Mouse (Mus musculus): ENCODE results near the gene Plcb3. TPM values are rescaled to one million over a fixed set of nuclear protein-coding genes. Genes with fewer than 3 reads are reported as not detected.

Gene Plcb3
- polyA plus RNA-seq, 1 experiment from 2014 or later = 11.6 TPM

DNA sequence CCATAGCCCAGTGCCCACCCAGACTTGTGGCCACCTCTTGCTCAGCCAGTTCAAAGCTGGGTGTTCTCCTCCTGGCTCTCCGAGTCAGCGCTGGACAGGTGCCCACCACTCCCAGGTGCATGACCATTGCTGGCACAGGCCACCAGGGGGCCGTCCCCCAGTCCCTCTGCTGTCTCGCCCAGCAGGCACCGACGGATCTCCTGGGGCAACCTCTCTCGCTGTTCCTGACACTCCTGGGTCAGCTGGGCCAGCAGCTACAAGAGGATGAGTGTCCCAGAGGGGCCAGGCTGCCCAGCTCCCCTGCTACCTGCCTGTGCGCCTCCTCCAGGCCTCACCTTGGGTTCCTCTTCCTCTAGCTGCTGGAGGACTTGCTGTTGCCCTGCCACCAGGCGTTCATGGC is 22.2 kb downstream of the Plcb3 start:
- Histone ChIP-seq H3K4me3 (replicated peaks) (no peak overlapping the region), H3K27ac (no peak overlapping the region), H3K36me3 (peaks cover 17% of the 10 kb centered on the region; the same call in 1 of the 2 replicates), H3K4me1 (replicated peaks) (peaks cover 25% of the 10 kb centered on the region), H3K9ac (replicated peaks) (no peak overlapping the region), H3K9me3 (no peaks in the 10 kb centered on the region), H3K27me3 (no peaks in the 10 kb centered on the region), H3K4me2 (replicated peaks) (no peak overlapping the region)
- ATAC-seq = no peak
- WGBS = 57% methylated on average over 9 of the region's 9 CpGs

DNA sequence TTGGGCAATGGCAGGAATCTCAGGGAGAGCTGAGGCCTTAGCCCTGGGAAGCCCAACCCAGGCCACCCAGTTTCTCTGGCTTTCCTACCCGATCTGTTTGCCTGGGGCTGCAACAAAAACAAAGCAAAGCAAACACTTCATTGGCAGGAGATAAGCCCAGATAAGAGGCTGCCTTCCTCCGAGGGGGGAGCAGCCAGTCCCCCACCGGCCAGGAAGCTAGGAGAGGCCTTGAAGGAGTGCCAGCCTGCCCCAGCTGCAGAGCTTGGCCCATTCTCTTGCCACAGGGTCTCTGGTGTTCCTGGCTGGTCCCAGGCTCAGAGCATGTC is 23.6 kb downstream of the Plcb3 start:
- peaks cover 25% of the 10 kb centered on the region for H3K4me1 ChIP-seq (replicated peaks)
- 37% methylated on average over 3 of the region's 3 CpGs for WGBS
- no peak for ATAC-seq
- peak overlapping the region; percentile 97 for H3K27ac ChIP-seq
- no peaks in the 10 kb centered on the region for H3K27me3 ChIP-seq
- peak overlapping the region; percentile 99 for H3K4me2 ChIP-seq (replicated peaks)
- H3K36me3 ChIP-seq = peaks cover 17% of the 10 kb centered on the region; the same call in 1 of the 2 replicates
- peak overlapping the region; percentile 84 for H3K9ac ChIP-seq (replicated peaks)
- peak overlapping the region; percentile 62 for H3K4me3 ChIP-seq (replicated peaks)
- H3K9me3 ChIP-seq = no peaks in the 10 kb centered on the region

GRCm38 (mm10) chr19:6951994-6952711 is 24.1 kb downstream of the Plcb3 start:
- H3K9me3 ChIP-seq = no peaks in the 10 kb centered on the region
- WGBS = 4% methylated on average over 30 of the region's 31 CpGs
- H3K4me1 ChIP-seq (replicated peaks) = peaks cover 25% of the 10 kb centered on the region
- H3K27me3 ChIP-seq = no peaks in the 10 kb centered on the region
- peak overlapping the region; percentile 99 for H3K4me2 ChIP-seq (replicated peaks)
- peaks cover 17% of the 10 kb centered on the region; the same call in 1 of the 2 replicates for H3K36me3 ChIP-seq
- ATAC-seq = peak; percentile 27
- H3K4me3 ChIP-seq (replicated peaks) = peak overlapping the region; percentile 62
- H3K9ac ChIP-seq (replicated peaks) = peak overlapping the region; percentile 84
- peak overlapping the region; percentile 97 for H3K27ac ChIP-seq

DNA sequence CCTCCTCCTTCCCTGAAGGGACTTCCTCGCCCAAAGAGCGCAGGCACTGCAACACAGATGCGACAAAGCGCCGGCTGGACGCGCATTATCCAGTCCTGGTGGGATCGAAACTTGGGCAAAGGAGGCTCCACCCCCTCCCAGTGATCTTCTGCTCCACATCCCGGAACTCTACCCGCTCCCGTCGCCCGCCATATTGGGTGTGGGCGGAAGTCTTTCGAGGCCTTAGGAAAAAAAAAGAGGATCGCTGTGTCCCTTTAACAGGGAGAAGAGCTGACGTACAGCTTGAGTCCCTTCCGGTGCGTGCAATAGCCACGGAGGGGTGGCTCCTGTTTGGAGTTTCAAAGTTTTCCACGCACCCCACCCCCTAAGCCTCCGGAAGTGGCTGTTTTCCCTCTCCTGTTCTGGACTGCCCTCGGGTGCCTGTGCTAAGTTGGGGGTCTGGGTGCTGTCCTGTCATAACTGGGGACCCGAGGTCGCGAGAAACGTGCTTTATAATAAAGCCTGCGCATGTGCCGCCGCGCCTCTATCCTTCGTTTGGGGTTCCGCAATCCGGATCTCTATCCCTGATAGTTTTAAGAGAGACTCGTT is 24.8 kb downstream of the Plcb3 start:
- H3K4me1 ChIP-seq (replicated peaks) = peaks cover 25% of the 10 kb centered on the region
- peak; percentile 84 for ATAC-seq
- peak overlapping the region; percentile 99 for H3K4me2 ChIP-seq (replicated peaks)
- no peaks in the 10 kb centered on the region for H3K9me3 ChIP-seq
- H3K9ac ChIP-seq (replicated peaks) = peak overlapping the region; percentile 84
- H3K27ac ChIP-seq = peak overlapping the region; percentile 97
- peaks cover 17% of the 10 kb centered on the region; the same call in 1 of the 2 replicates for H3K36me3 ChIP-seq
- under 1% methylated on average over 35 of the region's 35 CpGs for WGBS
- H3K4me3 ChIP-seq (replicated peaks) = peak overlapping the region; percentile 62
- no peaks in the 10 kb centered on the region for H3K27me3 ChIP-seq

GRCm38 (mm10) chr19:6950613-6951153 is 25.6 kb downstream of the Plcb3 start:
- peak overlapping the region; percentile 97 for H3K27ac ChIP-seq
- H3K27me3 ChIP-seq = no peaks in the 10 kb centered on the region
- ATAC-seq = peak; percentile 52
- peaks cover 25% of the 10 kb centered on the region for H3K4me1 ChIP-seq (replicated peaks)
- peaks cover 15% of the 10 kb centered on the region; the same call in 1 of the 2 replicates for H3K36me3 ChIP-seq
- H3K4me3 ChIP-seq (replicated peaks) = peak overlapping the region; percentile 62
- H3K9ac ChIP-seq (replicated peaks) = peak overlapping the region; percentile 84
- peak overlapping the region; percentile 99 for H3K4me2 ChIP-seq (replicated peaks)
- under 1% methylated on average over 28 of the region's 28 CpGs for WGBS
- no peaks in the 10 kb centered on the region for H3K9me3 ChIP-seq

DNA sequence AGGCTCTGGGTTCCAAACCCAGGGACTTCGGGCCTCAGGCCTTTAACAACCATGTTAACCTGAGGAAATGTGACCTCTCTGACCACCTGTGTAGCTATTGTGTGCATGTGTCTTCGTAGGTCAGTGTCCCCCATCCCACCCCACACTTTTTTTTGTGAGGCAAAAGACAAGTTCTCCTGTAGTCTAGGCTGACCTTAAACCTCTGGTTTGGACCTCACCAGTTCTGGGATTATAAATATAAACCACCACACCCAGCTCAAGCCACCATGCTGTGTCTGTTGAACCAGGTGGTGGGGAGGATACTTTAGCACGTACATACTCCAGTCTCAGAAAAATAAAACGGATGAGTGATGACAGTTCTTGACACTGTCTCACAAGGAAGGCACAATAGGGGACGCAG is 26.3 kb downstream of the Plcb3 start:
- Histone ChIP-seq H3K36me3 (peaks cover 12% of the 10 kb centered on the region; the same call in 1 of the 2 replicates), H3K4me3 (replicated peaks) (peak overlapping the region; percentile 62), H3K9me3 (no peaks in the 10 kb centered on the region), H3K27me3 (no peaks in the 10 kb centered on the region), H3K27ac (peak overlapping the region; percentile 97), H3K4me2 (replicated peaks) (peak overlapping the region; percentile 99), H3K9ac (replicated peaks) (peak overlapping the region; percentile 84), H3K4me1 (replicated peaks) (peaks cover 25% of the 10 kb centered on the region)
- 53% methylated on average over 5 of the region's 5 CpGs for WGBS
- no peak for ATAC-seq

- Histone ChIP-seq H3K27me3 (no peaks in the 10 kb centered on the region), H3K9ac (replicated peaks) (no peak overlapping the region), H3K9me3 (no peaks in the 10 kb centered on the region), H3K4me2 (replicated peaks) (peak overlapping the region; percentile 99; the same call in 1 of the 2 replicates), H3K4me3 (replicated peaks) (no peak overlapping the region; the same call in 1 of the 2 replicates), H3K4me1 (replicated peaks) (peaks cover 25% of the 10 kb centered on the region), H3K27ac (no peak overlapping the region), H3K36me3 (peaks cover 9% of the 10 kb centered on the region; the same call in 1 of the 2 replicates)
- ATAC-seq = no peak
- 91% methylated on average over 5 of the region's 5 CpGs for WGBS
These were observed 26.7 kb downstream of the Plcb3 start for GRCm38 (mm10) chr19:6949532-6949931.

GRCm38 (mm10) chr19:6948186-6948585 is 28.1 kb downstream of the Plcb3 start:
- Histone ChIP-seq H3K4me3 (replicated peaks) (no peak overlapping the region), H3K27ac (no peak overlapping the region), H3K27me3 (no peaks in the 10 kb centered on the region), H3K4me2 (replicated peaks) (no peak overlapping the region), H3K4me1 (replicated peaks) (peaks cover 31% of the 10 kb centered on the region), H3K9ac (replicated peaks) (no peak overlapping the region), H3K36me3 (peaks cover 4% of the 10 kb centered on the region; the same call in 1 of the 2 replicates), H3K9me3 (no peaks in the 10 kb centered on the region)
- WGBS = 86% methylated on average over 4 of the region's 4 CpGs
- no peak for ATAC-seq

DNA sequence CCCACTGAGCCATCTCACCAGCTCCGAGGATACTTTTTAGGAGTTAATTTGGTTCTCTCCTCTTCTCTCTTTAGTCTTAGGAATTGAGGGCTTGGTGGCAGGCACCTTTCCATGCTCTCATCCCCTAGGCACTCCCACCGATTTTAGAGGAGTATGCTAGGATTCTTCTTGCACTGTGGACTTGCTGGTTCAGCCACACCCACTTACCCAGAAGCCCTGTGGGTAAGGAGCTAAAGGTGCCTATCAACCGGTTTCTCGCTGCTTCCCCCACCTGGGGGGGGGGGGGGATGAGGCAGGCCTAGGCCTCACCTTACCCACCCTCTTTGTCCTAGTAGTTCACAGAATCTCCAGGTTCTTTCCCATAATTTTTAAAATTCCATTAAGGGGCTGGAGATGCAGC is 28.5 kb downstream of the Plcb3 start:
- H3K27me3 ChIP-seq = no peaks in the 10 kb centered on the region
- H3K9ac ChIP-seq (replicated peaks) = no peak overlapping the region
- H3K4me2 ChIP-seq (replicated peaks) = no peak overlapping the region
- H3K27ac ChIP-seq = no peak overlapping the region
- no peaks in the 10 kb centered on the region for H3K9me3 ChIP-seq
- peaks cover 31% of the 10 kb centered on the region for H3K4me1 ChIP-seq (replicated peaks)
- peaks cover 4% of the 10 kb centered on the region; the same call in 1 of the 2 replicates for H3K36me3 ChIP-seq
- no peak overlapping the region for H3K4me3 ChIP-seq (replicated peaks)
- no peak for ATAC-seq
- WGBS = 64% methylated on average over 4 of the region's 4 CpGs

- no peaks in the 10 kb centered on the region for H3K9me3 ChIP-seq
- H3K4me2 ChIP-seq (replicated peaks) = no peak overlapping the region
- ATAC-seq = no peak
These were observed 32.6 kb downstream of the Plcb3 start for GRCm38 (mm10) chr19:6943709-6944108.

DNA sequence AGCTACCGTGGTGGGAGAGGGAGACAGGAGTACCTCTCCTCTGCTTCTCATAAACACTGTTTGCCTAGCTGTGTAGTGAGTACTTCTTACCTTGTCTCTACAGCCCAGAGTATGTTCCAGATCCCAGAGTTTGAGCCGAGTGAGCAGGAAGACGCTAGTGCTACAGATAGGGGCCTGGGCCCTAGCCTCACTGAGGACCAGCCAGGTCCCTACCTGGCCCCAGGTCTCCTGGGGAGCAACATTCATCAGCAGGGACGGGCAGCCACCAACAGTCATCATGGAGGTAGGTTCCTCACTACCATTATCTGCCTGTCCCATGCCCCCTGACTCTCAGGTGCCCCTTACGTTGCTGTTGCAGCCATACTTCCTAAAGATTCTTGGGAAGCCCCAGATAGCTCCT is 33.5 kb downstream of the Plcb3 start:
- H3K4me1 ChIP-seq (replicated peaks) = peaks cover 47% of the 10 kb centered on the region
- peak overlapping the region; percentile 98 for H3K27ac ChIP-seq
- peak overlapping the region; percentile 96 for H3K9ac ChIP-seq (replicated peaks)
- no peaks in the 10 kb centered on the region for H3K9me3 ChIP-seq
- H3K4me2 ChIP-seq (replicated peaks) = peak overlapping the region; percentile 99
- H3K36me3 ChIP-seq = peaks cover 10% of the 10 kb centered on the region
- no peaks in the 10 kb centered on the region for H3K27me3 ChIP-seq
- H3K4me3 ChIP-seq (replicated peaks) = peak overlapping the region; percentile 83
- 21% methylated on average over 5 of the region's 5 CpGs for WGBS
- ATAC-seq = peak; percentile 21

More at GRCm38 (mm10) chr19:6943709-6944108, 32.6 kb downstream of the Plcb3 start:
- Histone ChIP-seq H3K36me3 (peaks cover 4% of the 10 kb centered on the region; the same call in 1 of the 2 replicates), H3K4me3 (replicated peaks) (no peak overlapping the region), H3K4me1 (replicated peaks) (peaks cover 38% of the 10 kb centered on the region), H3K27me3 (no peaks in the 10 kb centered on the region), H3K9ac (replicated peaks) (no peak overlapping the region), H3K27ac (no peak overlapping the region)
- WGBS = 95% methylated on average over 6 of the region's 6 CpGs

DNA sequence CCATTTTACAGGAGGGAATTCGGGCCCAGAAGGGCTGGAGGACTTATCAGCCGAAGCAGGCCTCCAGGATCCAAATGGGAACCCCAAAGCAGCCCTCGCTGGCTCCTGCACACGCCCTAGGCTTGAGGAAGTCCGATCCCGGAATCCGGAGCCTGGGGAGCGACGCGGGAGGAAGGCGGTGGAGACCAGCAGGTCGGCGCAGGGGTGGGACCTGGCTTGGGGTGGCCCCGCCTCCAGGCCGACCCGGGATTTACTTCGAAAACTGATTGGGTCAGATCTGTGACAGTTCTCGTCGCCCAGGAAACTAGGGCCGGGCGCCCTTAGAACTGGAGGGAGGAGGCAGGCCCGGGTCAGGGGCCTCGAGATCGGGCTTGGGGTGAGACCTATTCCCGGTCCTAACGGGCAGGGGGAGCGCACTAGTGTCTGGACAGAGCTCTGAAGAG is 34.0 kb downstream of the Plcb3 start, which contains the start of gene Gpr137:
Gene Gpr137 (minus strand): TSS at position 232 of the 443 bp plus-strand sequence.
- under 1% methylated on average over 27 of the region's 27 CpGs for WGBS
- no peaks in the 10 kb centered on the region for H3K9me3 ChIP-seq
- peak; percentile 85 for ATAC-seq
- peaks cover 13% of the 10 kb centered on the region for H3K36me3 ChIP-seq
- H3K4me2 ChIP-seq (replicated peaks) = peak within 1 kb of the TSS; percentile 99
- H3K27ac ChIP-seq = peak within 1 kb of the TSS; percentile 98
- peak within 1 kb of the TSS; percentile 96 for H3K9ac ChIP-seq (replicated peaks)
- H3K27me3 ChIP-seq = no peaks in the 10 kb centered on the region
- H3K4me3 ChIP-seq (replicated peaks) = peak within 1 kb of the TSS; percentile 83
- peaks cover 50% of the 10 kb centered on the region for H3K4me1 ChIP-seq (replicated peaks)
